Mouse (Mus musculus) sigmoid colon, adult 10 weeks (tissue): ENCODE data around the gene Srsf12. TPM values are rescaled to one million over a fixed set of nuclear protein-coding genes. Genes with fewer than 3 reads are reported as not detected.

ENCODE experiments used
- polyA plus RNA-seq: library from polyadenylated mRNA; stranded (reverse); fragments of 350-450 nt; fragmentation: Illumina TruSeq; extraction: RNeasy Lipid Tissue Mini Kit (QIAGEN cat#74804); gene quantifications from one replicate; pipeline ENCODE4 v1.2.3, GENCODE M21; 2014; ENCODE audit warnings: low read depth, low replicate concordance

The Srsf12 gene
- polyA plus RNA-seq: 1.0 TPM

GRCm38 (mm10) chr4:33208881-33209841 lies at the start of gene Srsf12:
Gene Srsf12 (plus strand): TSS chr4:33208991.

GRCm38 (mm10) chr4:33189735-33190036 lies 19.1 kb upstream of the Srsf12 start, which contains the start of gene Pm20d2:
Gene Pm20d2 (minus strand): TSS chr4:33189737.

Other genes with a start within 250 kb of the Srsf12 start
- gene Rragd, start 226.0 kb upstream of the Srsf12 start, polyA plus RNA-seq: 2.5 TPM
- gene Ube2j1, start 177.6 kb upstream of the Srsf12 start, polyA plus RNA-seq: 103 TPM
- gene Gabrr2, start 146.0 kb upstream of the Srsf12 start, polyA plus RNA-seq: 0.22 TPM
- not detected for gene Gabrr1, start 76.5 kb upstream of the Srsf12 start, polyA plus RNA-seq
- 1.8 TPM for gene Pm20d2, start 19.3 kb upstream of the Srsf12 start, polyA plus RNA-seq
- 236 TPM for gene Pnrc1, start 81.2 kb downstream of the Srsf12 start, polyA plus RNA-seq
- 47.1 TPM for gene Rngtt, start 101.3 kb downstream of the Srsf12 start, polyA plus RNA-seq